Mouse (Mus musculus) kidney, postnatal 0 days (tissue): ENCODE data around the gene Pcyt2. TPM values are rescaled to one million over a fixed set of nuclear protein-coding genes. Genes with fewer than 3 reads are reported as not detected.

ENCODE experiments used
- ATAC-seq: fragments of 200-750 bp; cut with Nextera tagmentation; replicated peaks from 2 replicates; pipeline ENCODE4 v1.8.0; 2017; ENCODE audit warnings: low read depth, moderate number of reproducible peaks, moderate TSS enrichment, moderate library complexity; ENCODE audit not compliant: low FRiP score
- DNase-seq: peaks from one replicate; pipeline ENCODE4 v3.0.0-alpha.2; 2016; ENCODE audit warnings: low spot score
- H3K27ac ChIP-seq: fragments of 300-500 bp; sonication (generic); 2 replicates; pipeline ENCODE4 v1.5.1; 2014; ENCODE audit warnings: mild to moderate bottlenecking
- H3K27me3 ChIP-seq: fragments of 300-500 bp; sonication (generic); 2 replicates; pipeline ENCODE4 v1.6.1; 2014; ENCODE audit warnings: low read length, mixed read lengths; ENCODE audit not compliant: insufficient read depth
- H3K36me3 ChIP-seq: fragments of 300-500 bp; sonication (generic); 2 replicates; pipeline ENCODE4 v1.6.1; 2014; ENCODE audit warnings: low read length, mixed read lengths; ENCODE audit not compliant: insufficient read depth
- H3K4me1 ChIP-seq: fragments of 300-500 bp; sonication (generic); replicated peaks from 2 replicates; pipeline ENCODE4 v1.6.1; 2014; ENCODE audit warnings: antibody characterized with exemption, low read length, mixed read lengths; ENCODE audit not compliant: insufficient read depth
- H3K4me2 ChIP-seq: fragments of 300-500 bp; sonication (generic); 2 replicates; pipeline ENCODE4 v1.6.1; 2014; ENCODE audit warnings: mild to moderate bottlenecking, low read length, moderate library complexity, mixed read lengths
- H3K4me3 ChIP-seq: fragments of 300-500 bp; sonication (generic); replicated peaks from 2 replicates; pipeline ENCODE4 v1.5.1; 2014; ENCODE audit warnings: low read depth, low read length
- H3K9ac ChIP-seq: fragments of 300-500 bp; sonication (generic); 2 replicates; pipeline ENCODE4 v1.6.1; 2014; ENCODE audit warnings: low read depth, low read length
- H3K9me3 ChIP-seq: fragments of 300-500 bp; sonication (generic); replicated peaks from 2 replicates; pipeline ENCODE4 v1.6.1; 2016; ENCODE audit warnings: low read length, inconsistent platforms, mixed read lengths
- CTCF ChIP-seq: IDR thresholded peaks from 2 replicates; pipeline ENCODE4 v1.5.1; 2016; ENCODE audit warnings: antibody characterized with exemption, low read depth, mild to moderate bottlenecking, moderate library complexity
- WGBS: fragments of 180-500 bp; shearing (Covaris S2); extraction: QIAGEN DNeasy Blood & Tissue Kit; methylation state at CpG from one replicate; pipeline ENCODE4 v1.1.7; 2014; 5-methylcytosine and 5-hydroxymethylcytosine counted together
- microRNA-seq: library from miRNA; unstranded; fragments of <30 nt; microRNA quantifications from one replicate; pipeline ENCODE4, GENCODE M21; 2016
- polyA plus RNA-seq: library from polyadenylated mRNA; unstranded; fragments of >200 nt; fragmentation: Nextera tagmentation; extraction: Ambion mirVana; gene quantifications from 2 replicates; pipeline ENCODE4 v1.2.1, GENCODE M21; 2015

The Pcyt2 gene
- polyA plus RNA-seq, 1 experiment from 2014 or later: 116 TPM

- no peak for TF ChIP-seq CTCF
- DNase-seq (no peak), ATAC-seq (no peak)
- Histone ChIP-seq H3K36me3 (peaks cover 34% of the 10 kb centered on the region), H3K9ac (peak overlapping the region; percentile 93), H3K9me3 (no peaks in the 10 kb centered on the region), H3K4me1 (peaks cover 7% of the 10 kb centered on the region; the same call in 1 of the 2 replicates), H3K4me2 (peak overlapping the region; percentile 62), H3K27ac (peak overlapping the region; percentile 87), H3K27me3 (no peaks in the 10 kb centered on the region), H3K4me3 (peak overlapping the region; percentile 95)
- WGBS: 6% methylated on average over 11 of the region's 11 CpGs
These were observed 45.9 kb downstream of the Pcyt2 start for GRCm38 (mm10) chr11:120571754-120572416.

GRCm38 (mm10) chr11:120571122-120571521 lies 46.6 kb downstream of the Pcyt2 start:
- WGBS: 63% methylated on average over 3 of the region's 3 CpGs
- Histone ChIP-seq H3K27ac (no peak overlapping the region), H3K4me1 (peaks cover 7% of the 10 kb centered on the region; the same call in 1 of the 2 replicates), H3K4me3 (peak overlapping the region; percentile 95; the same call in 1 of the 2 replicates), H3K27me3 (no peaks in the 10 kb centered on the region), H3K9ac (peak overlapping the region; percentile 93; the same call in 1 of the 2 replicates), H3K9me3 (no peaks in the 10 kb centered on the region), H3K4me2 (peak overlapping the region; percentile 62), H3K36me3 (peaks cover 40% of the 10 kb centered on the region)
- no peak for ATAC-seq
- no peak for TF ChIP-seq CTCF
- no peak for DNase-seq

DNA sequence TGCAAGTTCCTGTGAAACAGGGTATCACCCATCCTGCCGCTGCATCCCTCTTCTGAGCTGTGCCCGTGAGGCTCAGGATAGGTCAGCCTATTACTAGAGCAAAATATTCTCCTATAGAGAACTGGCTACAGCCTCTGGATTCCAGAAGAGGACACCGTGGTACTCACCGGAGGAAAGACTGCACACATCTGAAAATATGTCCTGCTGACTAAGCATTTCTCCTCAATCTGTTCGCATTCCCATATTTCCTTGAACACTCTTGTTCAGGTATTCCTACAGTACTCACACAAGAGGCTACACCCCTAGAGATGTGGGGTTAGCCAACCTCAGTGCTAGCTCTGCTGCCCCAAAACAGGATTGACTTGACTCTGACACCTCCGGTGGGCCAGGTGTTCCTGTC lies 49.4 kb downstream of the Pcyt2 start:
- H3K4me1 ChIP-seq: no peaks in the 10 kb centered on the region; the same call in 1 of the 2 replicates
- H3K9ac ChIP-seq: no peak overlapping the region

GRCm38 (mm10) chr11:120565114-120565513 lies 52.6 kb downstream of the Pcyt2 start:
- WGBS: 83% methylated on average over 9 of the region's 9 CpGs
- no peaks in the 10 kb centered on the region for H3K9me3 ChIP-seq
- H3K36me3 ChIP-seq: peaks cover 82% of the 10 kb centered on the region
- DNase-seq (no peak), ATAC-seq (no peak)
- peak; percentile 6; the same call in 1 of the 2 replicates for TF ChIP-seq CTCF
- no peak overlapping the region for H3K9ac ChIP-seq
- no peak overlapping the region for H3K27ac ChIP-seq
- H3K4me3 ChIP-seq: no peak overlapping the region
- H3K4me1 ChIP-seq: no peaks in the 10 kb centered on the region
- H3K27me3 ChIP-seq: no peaks in the 10 kb centered on the region
- H3K4me2 ChIP-seq: no peak overlapping the region

More for the DNA sequence above, 49.4 kb downstream of the Pcyt2 start:
- Histone ChIP-seq H3K4me3 (no peak overlapping the region), H3K4me2 (no peak overlapping the region), H3K27me3 (no peaks in the 10 kb centered on the region), H3K27ac (no peak overlapping the region), H3K9me3 (no peaks in the 10 kb centered on the region), H3K36me3 (peaks cover 62% of the 10 kb centered on the region)
- TF ChIP-seq CTCF: no peak
- ATAC-seq (no peak), DNase-seq (no peak)
- WGBS: 96% methylated on average over 6 of the region's 6 CpGs

- H3K9ac ChIP-seq: no peak overlapping the region
- H3K4me3 ChIP-seq: no peak overlapping the region
- H3K9me3 ChIP-seq: no peaks in the 10 kb centered on the region
- 95% methylated on average over 13 of the region's 13 CpGs for WGBS
- H3K27me3 ChIP-seq: no peaks in the 10 kb centered on the region
- no peak overlapping the region for H3K4me2 ChIP-seq
- no peak for TF ChIP-seq CTCF
- DNase-seq (no peak), ATAC-seq (no peak)
- peaks cover 79% of the 10 kb centered on the region for H3K36me3 ChIP-seq
- no peak overlapping the region for H3K27ac ChIP-seq
- H3K4me1 ChIP-seq: no peaks in the 10 kb centered on the region
These were observed 54.8 kb downstream of the Pcyt2 start for GRCm38 (mm10) chr11:120562949-120563348.

GRCm38 (mm10) chr11:120560952-120561728 lies 56.6 kb downstream of the Pcyt2 start:
- Histone ChIP-seq H3K4me3 (no peak overlapping the region), H3K27ac (no peak overlapping the region), H3K36me3 (peaks cover 62% of the 10 kb centered on the region), H3K4me2 (no peak overlapping the region), H3K4me1 (no peaks in the 10 kb centered on the region), H3K27me3 (no peaks in the 10 kb centered on the region), H3K9ac (no peak overlapping the region), H3K9me3 (no peaks in the 10 kb centered on the region)
- WGBS: 96% methylated on average over 13 of the region's 13 CpGs
- no peak for DNase-seq
- no peak for TF ChIP-seq CTCF
- no peak for ATAC-seq

Small RNAs within 50 kb of the gene (microRNA-seq; reads per million reads assigned to microRNA genes)
- gene Mir6936: 0.80 reads per million

Other genes starting within 250 kb of the Pcyt2 start
- 21.9 and 26.6 TPM in 2 replicates for gene Faap100, start 239.2 kb downstream of the Pcyt2 start, polyA plus RNA-seq
- gene Nploc4, start 180.2 kb downstream of the Pcyt2 start, polyA plus RNA-seq: 21.0 and 23.3 TPM in 2 replicates
- not detected in 2 replicates for gene Tspan10, start 175.3 kb downstream of the Pcyt2 start, polyA plus RNA-seq
- gene Pde6g, start 164.4 kb downstream of the Pcyt2 start, polyA plus RNA-seq: 0.17 and 0.36 TPM in 2 replicates
- 24.3 and 30.3 TPM in 2 replicates for gene Oxld1, start 159.9 kb downstream of the Pcyt2 start, polyA plus RNA-seq
- 26.3 and 29.5 TPM in 2 replicates for gene Ccdc137, start 159.8 kb downstream of the Pcyt2 start, polyA plus RNA-seq
- gene Arl16, start 150.3 kb downstream of the Pcyt2 start, polyA plus RNA-seq: 32.7 and 35.1 TPM in 2 replicates
- gene Mrpl12, start 133.3 kb downstream of the Pcyt2 start, polyA plus RNA-seq: 218 and 224 TPM in 2 replicates
- gene Slc25a10, start 126.1 kb downstream of the Pcyt2 start, polyA plus RNA-seq: 121 and 132 TPM in 2 replicates
- 6.6 and 7.0 TPM in 2 replicates for gene Gcgr, start 87.2 kb downstream of the Pcyt2 start, polyA plus RNA-seq
- 218 and 227 TPM in 2 replicates for gene Mcrip1, start 68.2 kb downstream of the Pcyt2 start, polyA plus RNA-seq
- 0.30 TPM in 1 of 2 replicates, not detected in the other for gene Ppp1r27, start 66.8 kb downstream of the Pcyt2 start, polyA plus RNA-seq
- gene P4hb, start 44.7 kb downstream of the Pcyt2 start, polyA plus RNA-seq: 635 and 676 TPM in 2 replicates
- gene Arhgdia, start 36.3 kb downstream of the Pcyt2 start, polyA plus RNA-seq: 444 and 506 TPM in 2 replicates
- 341 and 361 TPM in 2 replicates for gene Alyref, start 19.6 kb downstream of the Pcyt2 start, polyA plus RNA-seq
- 159 and 168 TPM in 2 replicates for gene Anapc11, start 19.5 kb downstream of the Pcyt2 start, polyA plus RNA-seq
- gene Npb, start 9.5 kb downstream of the Pcyt2 start, polyA plus RNA-seq: 48.0 and 51.4 TPM in 2 replicates
- 38.8 and 41.6 TPM in 2 replicates for gene Sirt7, start 7.3 kb upstream of the Pcyt2 start, polyA plus RNA-seq
- 26.5 and 27.4 TPM in 2 replicates for gene Mafg, start 15.7 kb upstream of the Pcyt2 start, polyA plus RNA-seq
- 12.2 and 13.9 TPM in 2 replicates for gene Pycr1, start 25.8 kb upstream of the Pcyt2 start, polyA plus RNA-seq
- gene Myadml2, start 30.2 kb upstream of the Pcyt2 start, polyA plus RNA-seq: 0.24 and 0.28 TPM in 2 replicates
- gene Notum, start 43.2 kb upstream of the Pcyt2 start, polyA plus RNA-seq: 5.3 and 7.4 TPM in 2 replicates
- 122 TPM in 2 replicates for gene Aspscr1, start 55.0 kb upstream of the Pcyt2 start, polyA plus RNA-seq
- gene Cenpx, start 95.8 kb upstream of the Pcyt2 start, polyA plus RNA-seq: 160 and 174 TPM in 2 replicates
- gene Lrrc45, start 96.0 kb upstream of the Pcyt2 start, polyA plus RNA-seq: 31.3 and 33.5 TPM in 2 replicates
- 23.4 and 23.7 TPM in 2 replicates for gene Rac3, start 103.5 kb upstream of the Pcyt2 start, polyA plus RNA-seq
- 112 and 123 TPM in 2 replicates for gene Dcxr, start 109.3 kb upstream of the Pcyt2 start, polyA plus RNA-seq
- 1.8 and 3.6 TPM in 2 replicates for gene Cbr2, start 114.2 kb upstream of the Pcyt2 start, polyA plus RNA-seq
- 2.6 and 4.5 TPM in 2 replicates for gene Hmga1b, start 144.9 kb upstream of the Pcyt2 start, polyA plus RNA-seq
- gene Rfng, start 166.3 kb upstream of the Pcyt2 start, polyA plus RNA-seq: 32.4 and 32.6 TPM in 2 replicates
- 158 and 170 TPM in 2 replicates for gene Gps1, start 166.3 kb upstream of the Pcyt2 start, polyA plus RNA-seq
- gene Dus1l, start 178.5 kb upstream of the Pcyt2 start, polyA plus RNA-seq: 66.0 and 73.0 TPM in 2 replicates
- 19.8 and 19.9 TPM in 2 replicates for gene Fasn, start 206.6 kb upstream of the Pcyt2 start, polyA plus RNA-seq